Mouse (Mus musculus): Measurements from ENCODE around the gene Shc2.

Shc2 gene

GRCm38 (mm10) chr10:79581501-79581900 lies 56.2 kb downstream of the Shc2 start:
- DNase-seq (ENCODE audit: low read depth, low spot score): no peak

- DNase-seq (ENCODE audit: low read depth, low spot score): no peak
Observed at GRCm38 (mm10) chr10:79580811-79581210, 56.9 kb downstream of the Shc2 start.

GRCm38 (mm10) chr10:79580356-79580755 lies 57.4 kb downstream of the Shc2 start:
- no peak for DNase-seq (ENCODE audit: low read depth, low spot score)

GRCm38 (mm10) chr10:79579781-79580180 lies 57.9 kb downstream of the Shc2 start:
- DNase-seq (ENCODE audit: low read depth, low spot score): no peak

GRCm38 (mm10) chr10:79578891-79579290 lies 58.8 kb downstream of the Shc2 start:
- DNase-seq (ENCODE audit: low read depth, low spot score): no peak

- no peak for DNase-seq (ENCODE audit: low read depth, low spot score)
Observed at GRCm38 (mm10) chr10:79578276-79578675, 59.4 kb downstream of the Shc2 start.

GRCm38 (mm10) chr10:79577376-79577775 lies 60.3 kb downstream of the Shc2 start:
- no peak for DNase-seq (ENCODE audit: low read depth, low spot score)

GRCm38 (mm10) chr10:79575754-79576153 lies 62.0 kb downstream of the Shc2 start:
- DNase-seq (ENCODE audit: low read depth, low spot score): no peak

- DNase-seq (ENCODE audit: low read depth, low spot score): no peak
Observed at GRCm38 (mm10) chr10:79574796-79575195, 62.9 kb downstream of the Shc2 start.

- DNase-seq (ENCODE audit: low read depth, low spot score): no peak
Observed at GRCm38 (mm10) chr10:79574350-79574749, 63.4 kb downstream of the Shc2 start.

GRCm38 (mm10) chr10:79573611-79574010 lies 64.1 kb downstream of the Shc2 start:
- no peak for DNase-seq (ENCODE audit: low read depth, low spot score)

GRCm38 (mm10) chr10:79571314-79571713 lies 66.4 kb downstream of the Shc2 start:
- no peak for DNase-seq (ENCODE audit: low read depth, low spot score)

GRCm38 (mm10) chr10:79569921-79570320 lies 67.8 kb downstream of the Shc2 start:
- no peak for DNase-seq (ENCODE audit: low read depth, low spot score)

Data from skeletal muscle tissue, adult 2 months (tissue).